Mouse (Mus musculus) stomach, postnatal 0 days (tissue): Measurements from ENCODE around the gene Slc6a6. TPM values are rescaled to one million over a fixed set of nuclear protein-coding genes. Genes with fewer than 3 reads are reported as not detected.
A peak's percentile ranks its signal among the peaks of the same experiment; 100 is the strongest.

ENCODE experiments used
- ATAC-seq: fragments of 200-750 bp; cut with Nextera tagmentation; 2 replicates; pipeline ENCODE4 v1.8.0; 2017; ENCODE audit not compliant: low FRiP score, low TSS enrichment
- DNase-seq: peaks from one replicate; pipeline ENCODE4 v3.0.0-alpha.2; 2016; ENCODE audit warnings: low spot score
- H3K27ac ChIP-seq: fragments of 300-500 bp; sonication (generic); replicated peaks from 2 replicates; pipeline ENCODE4 v1.5.1; 2014; ENCODE audit warnings: mild to moderate bottlenecking, control low read depth
- H3K27me3 ChIP-seq: fragments of 300-500 bp; sonication (generic); 2 replicates; pipeline ENCODE4 v1.6.1; 2014; ENCODE audit warnings: low read length; ENCODE audit not compliant: control insufficient read depth, insufficient read depth
- H3K36me3 ChIP-seq: fragments of 300-500 bp; sonication (generic); 2 replicates; pipeline ENCODE4 v1.6.1; 2014; ENCODE audit warnings: low read length, mixed read lengths; ENCODE audit not compliant: control insufficient read depth, insufficient read depth
- H3K4me1 ChIP-seq: fragments of 300-500 bp; sonication (generic); replicated peaks from 2 replicates; pipeline ENCODE4 v1.6.1; 2014; ENCODE audit warnings: antibody characterized with exemption; ENCODE audit not compliant: control insufficient read depth, insufficient read depth
- H3K4me2 ChIP-seq: fragments of 300-500 bp; sonication (generic); replicated peaks from 2 replicates; pipeline ENCODE4 v1.6.1; 2014; ENCODE audit warnings: low read depth, mild to moderate bottlenecking, control low read depth, moderate library complexity
- H3K4me3 ChIP-seq: fragments of 300-500 bp; sonication (generic); 2 replicates; pipeline ENCODE4 v1.5.1; 2014; ENCODE audit warnings: low read depth, low read length, control low read depth
- H3K9ac ChIP-seq: fragments of 300-500 bp; sonication (generic); 2 replicates; pipeline ENCODE4 v1.6.1; 2014; ENCODE audit warnings: mild to moderate bottlenecking, low read length, control low read depth, mixed read lengths
- H3K9me3 ChIP-seq: fragments of 300-500 bp; sonication (generic); 2 replicates; pipeline ENCODE4 v1.6.1; 2016; ENCODE audit warnings: low read length; ENCODE audit not compliant: control insufficient read depth
- CTCF ChIP-seq: IDR thresholded peaks from 2 replicates; pipeline ENCODE4 v1.5.1; 2016; ENCODE audit warnings: antibody characterized with exemption, low read depth, mild to moderate bottlenecking, moderate library complexity
- EP300 ChIP-seq: optimal IDR thresholded peaks from 2 replicates; pipeline ENCODE3; 2016; ENCODE audit warnings: antibody characterized with exemption
- WGBS: fragments of 180-500 bp; shearing (Covaris S2); extraction: QIAGEN DNeasy Blood & Tissue Kit; methylation state at CpG from one replicate; pipeline ENCODE4 v1.1.7; 2014; 5-methylcytosine and 5-hydroxymethylcytosine counted together
- polyA plus RNA-seq: library from polyadenylated mRNA; unstranded; fragments of >200 nt; fragmentation: Nextera tagmentation; extraction: Ambion mirVana; gene quantifications from 2 replicates; pipeline ENCODE4 v1.2.1, GENCODE M21; 2015

Slc6a6 gene
- polyA plus RNA-seq, 1 experiment from 2014 or later = 66.5 TPM

- no peak for DNase-seq
- 40% methylated on average over 5 of the region's 5 CpGs for WGBS
Observed at GRCm38 (mm10) chr6:91674757-91675350, 9.0 kb upstream of the Slc6a6 start.

GRCm38 (mm10) chr6:91678506-91679094 is 5.3 kb upstream of the Slc6a6 start:
- ATAC-seq = no peak; the same call in 1 of the 2 replicates
- 0 out of 2 replicates have a peak overlapping the region, but pooled peaks have one; percentile 40 for H3K27ac ChIP-seq

More at GRCm38 (mm10) chr6:91674757-91675350, 9.0 kb upstream of the Slc6a6 start:
- Histone ChIP-seq H3K9ac (no peak overlapping the region), H3K4me3 (no peak overlapping the region), H3K27ac (no peak overlapping the region), H3K4me1 (no peaks in the 10 kb centered on the region), H3K36me3 (no peaks in the 10 kb centered on the region), H3K9me3 (no peaks in the 10 kb centered on the region), H3K27me3 (no peaks in the 10 kb centered on the region), H3K4me2 (no peak overlapping the region)
- no peak for ATAC-seq
- TF ChIP-seq CTCF (no peak), EP300 (no peak)

GRCm38 (mm10) chr6:91679095-91679577 is 4.7 kb upstream of the Slc6a6 start:
- no peaks in the 10 kb centered on the region for H3K27me3 ChIP-seq
- no peak overlapping the region for H3K9ac ChIP-seq
- peak overlapping the region; percentile 5; the same call in 1 of the 2 replicates for H3K4me2 ChIP-seq
- WGBS = 62% methylated on average over 10 of the region's 10 CpGs
- H3K27ac ChIP-seq = 0 out of 2 replicates have a peak overlapping the region, but pooled peaks have one; percentile 40
- H3K4me1 ChIP-seq = no peaks in the 10 kb centered on the region
- TF ChIP-seq CTCF (no peak), EP300 (no peak)
- no peaks in the 10 kb centered on the region for H3K9me3 ChIP-seq
- no peak overlapping the region for H3K4me3 ChIP-seq
- no peaks in the 10 kb centered on the region for H3K36me3 ChIP-seq
- DNase-seq (no peak), ATAC-seq (no peak; the same call in 1 of the 2 replicates)

More at GRCm38 (mm10) chr6:91678506-91679094, 5.3 kb upstream of the Slc6a6 start:
- no peak overlapping the region for H3K9ac ChIP-seq
- 37% methylated on average over 12 of the region's 12 CpGs for WGBS
- no peaks in the 10 kb centered on the region for H3K27me3 ChIP-seq
- no peaks in the 10 kb centered on the region for H3K36me3 ChIP-seq
- no peaks in the 10 kb centered on the region for H3K9me3 ChIP-seq
- H3K4me2 ChIP-seq = peak overlapping the region; percentile 5; the same call in 1 of the 2 replicates
- peak; percentile 46 for DNase-seq
- TF ChIP-seq CTCF = peak; percentile 41
- TF ChIP-seq EP300 = no peak
- H3K4me3 ChIP-seq = no peak overlapping the region
- no peaks in the 10 kb centered on the region for H3K4me1 ChIP-seq

GRCm38 (mm10) chr6:91679716-91680115 is 4.1 kb upstream of the Slc6a6 start:
- no peak overlapping the region for H3K4me3 ChIP-seq
- no peaks in the 10 kb centered on the region for H3K27me3 ChIP-seq
- DNase-seq = no peak
- no peaks in the 10 kb centered on the region; the same call in 1 of the 2 replicates for H3K4me1 ChIP-seq
- no peak overlapping the region for H3K4me2 ChIP-seq
- H3K9me3 ChIP-seq = no peaks in the 10 kb centered on the region
- WGBS = 66% methylated on average over 6 of the region's 6 CpGs
- H3K27ac ChIP-seq = no peak overlapping the region
- H3K9ac ChIP-seq = no peak overlapping the region
- H3K36me3 ChIP-seq = no peaks in the 10 kb centered on the region
- ATAC-seq = no peak
- TF ChIP-seq EP300 = no peak
- TF ChIP-seq CTCF = no peak

- H3K36me3 ChIP-seq = no peaks in the 10 kb centered on the region
- H3K27ac ChIP-seq = no peak overlapping the region
- H3K27me3 ChIP-seq = no peaks in the 10 kb centered on the region
- ATAC-seq = no peak
- no peak for DNase-seq
- TF ChIP-seq CTCF = no peak
- TF ChIP-seq EP300 = no peak
- no peak overlapping the region for H3K4me3 ChIP-seq
- peaks cover 8% of the 10 kb centered on the region; the same call in 1 of the 2 replicates for H3K4me1 ChIP-seq
- H3K4me2 ChIP-seq = no peak overlapping the region
- no peaks in the 10 kb centered on the region for H3K9me3 ChIP-seq
- 71% methylated on average over 4 of the region's 4 CpGs for WGBS
- H3K9ac ChIP-seq = no peak overlapping the region
Observed at GRCm38 (mm10) chr6:91681841-91682240, 2.0 kb upstream of the Slc6a6 start.

GRCm38 (mm10) chr6:91683121-91683520 is 732 bp upstream of the Slc6a6 start:
- 50% methylated on average over 3 of the region's 3 CpGs for WGBS
- Histone ChIP-seq H3K9me3 (no peaks in the 10 kb centered on the region), H3K4me3 (no peak overlapping the region), H3K27me3 (no peaks in the 10 kb centered on the region), H3K4me1 (peaks cover 8% of the 10 kb centered on the region), H3K36me3 (no peaks in the 10 kb centered on the region), H3K9ac (no peak overlapping the region), H3K4me2 (peak overlapping the region; percentile 77), H3K27ac (peak overlapping the region; percentile 79)
- DNase-seq (no peak), ATAC-seq (no peak)
- TF ChIP-seq CTCF = peak; percentile 51
- no peak for TF ChIP-seq EP300
